Mouse (Mus musculus) MEL (cell line): ENCODE results near the gene Pitpnm3.

Source experiments
- BHLHE40 ChIP-seq: IDR thresholded peaks from 2 replicates; pipeline ENCODE4 v1.6.1; 2012; ENCODE audit warnings: low read depth, mild to moderate bottlenecking, inconsistent platforms, low read length, improper control_type of control experiment, borderline replicate concordance
- CTCF ChIP-seq, 3 experiments: IDR thresholded peaks in 2 of 3; conservative IDR thresholded peaks in 1 of 3; 2 replicates each; pipeline ENCODE4 v1.5.1; 2011 to 2012; ENCODE audit warnings: low read length in 3 of 3, low read depth in 2 of 3, mild to moderate bottlenecking in 2 of 3, improper control_type of control experiment in 1 of 3, inconsistent platforms in 1 of 3, mixed read lengths in 1 of 3, moderate library complexity in 1 of 3; ENCODE audit not compliant: control insufficient read depth in 1 of 3, insufficient read depth in 1 of 3, poor library complexity in 1 of 3, severe bottlenecking in 1 of 3
- EP300 ChIP-seq, 2 experiments: IDR thresholded peaks; 2 replicates each; pipeline ENCODE4 v1.6.1; 2011; ENCODE audit warnings: improper control_type of control experiment in 2 of 2, low read length in 2 of 2, low read depth in 1 of 2, mild to moderate bottlenecking in 1 of 2
- KAT2A ChIP-seq: conservative IDR thresholded peaks from 2 replicates; pipeline ENCODE4 v1.6.1; 2012; ENCODE audit warnings: low read depth, low read length, improper control_type of control experiment, inconsistent platforms
- MEF2A ChIP-seq: IDR thresholded peaks from 2 replicates; pipeline ENCODE4 v1.6.1; 2014; ENCODE audit warnings: low read depth, mild to moderate bottlenecking, inconsistent platforms, low read length, improper control_type of control experiment; ENCODE audit not compliant: poor library complexity, insufficient replicate concordance, severe bottlenecking; ENCODE audit errors: extremely low read depth

GRCm38 (mm10) chr11:72155981-72156428 is 20.4 kb upstream of the Pitpnm3 start:
- TF ChIP-seq CTCF (IDR thresholded peaks at IDR 0.05 in 2 of 3, conservative IDR thresholded peaks at IDR 0.05 in 1 of 3; ENCODE audit: control insufficient read depth in 1 of 3, insufficient read depth in 1 of 3, low read depth in 2 of 3, low read length in 3 of 3, poor library complexity in 1 of 3, severe bottlenecking in 1 of 3) (no peak), BHLHE40 (no peak), MEF2A (no peak), EP300 (IDR thresholded peaks at IDR 0.05; ENCODE audit: low read depth in 1 of 2, low read length in 2 of 2) (no peak), KAT2A (no peak)
